Mouse (Mus musculus) intestine, postnatal 0 days (tissue): ENCODE measurements at regions not wholly inside any gene's neighbourhood (a gene's known extent, or its start where the extent isn't known, plus 50 kb on each side); places are given as distances from the start of the nearest gene placed in this dataset.

Experiments
- ATAC-seq: fragments of 200-750 bp; cut with Nextera tagmentation; 2 replicates; pipeline ENCODE4 v1.8.0; 2017; ENCODE audit warnings: mild to moderate bottlenecking, moderate TSS enrichment, moderate library complexity
- H3K27ac ChIP-seq: fragments of 300-500 bp; sonication (generic); 2 replicates; pipeline ENCODE4 v1.5.1; 2014; ENCODE audit warnings: mild to moderate bottlenecking, low read depth, low read length, moderate library complexity
- H3K27me3 ChIP-seq: fragments of 300-500 bp; sonication (generic); replicated peaks from 2 replicates; pipeline ENCODE4 v1.6.1; 2014; ENCODE audit warnings: low read length, mixed read lengths; ENCODE audit not compliant: control insufficient read depth, insufficient read depth
- H3K36me3 ChIP-seq: fragments of 300-500 bp; sonication (generic); 2 replicates; pipeline ENCODE4 v1.6.1; 2014; ENCODE audit warnings: mild to moderate bottlenecking, moderate library complexity; ENCODE audit not compliant: control insufficient read depth, insufficient read depth
- H3K4me1 ChIP-seq: fragments of 300-500 bp; sonication (generic); replicated peaks from 2 replicates; pipeline ENCODE4 v1.6.1; 2014; ENCODE audit warnings: antibody characterized with exemption, low read length, mixed read lengths; ENCODE audit not compliant: control insufficient read depth, insufficient read depth
- H3K4me2 ChIP-seq: fragments of 300-500 bp; sonication (generic); replicated peaks from 2 replicates; pipeline ENCODE4 v1.6.1; 2014; ENCODE audit warnings: low read depth, mild to moderate bottlenecking, moderate library complexity
- H3K4me3 ChIP-seq: fragments of 300-500 bp; sonication (generic); 2 replicates; pipeline ENCODE4 v1.5.1; 2014; ENCODE audit warnings: low read depth, low read length
- H3K9ac ChIP-seq: fragments of 300-500 bp; sonication (generic); 2 replicates; pipeline ENCODE4 v1.6.1; 2014; ENCODE audit warnings: mild to moderate bottlenecking, low read depth, low read length
- H3K9me3 ChIP-seq: fragments of 300-500 bp; sonication (generic); 2 replicates; pipeline ENCODE4 v1.6.1; 2016; ENCODE audit warnings: mixed run types; ENCODE audit not compliant: control insufficient read depth
- CTCF ChIP-seq: sonication (generic); IDR thresholded peaks from 2 replicates; pipeline ENCODE4 v1.5.1; 2016; ENCODE audit warnings: low read depth, mild to moderate bottlenecking, control low read depth, antibody characterized with exemption, moderate library complexity
- WGBS: fragments of 180-500 bp; shearing (Covaris S2); extraction: QIAGEN DNeasy Blood & Tissue Kit; methylation state at CpG from one replicate; pipeline ENCODE4 v1.1.7; 2014; 5-methylcytosine and 5-hydroxymethylcytosine counted together

- no peaks in the 10 kb centered on the region for H3K4me1 ChIP-seq
- no peak overlapping the region for H3K4me3 ChIP-seq
- WGBS: 91% methylated on average over 6 of the region's 6 CpGs
- no peak overlapping the region for H3K27ac ChIP-seq
- no peak overlapping the region for H3K4me2 ChIP-seq
- H3K27me3 ChIP-seq: no peaks in the 10 kb centered on the region
- TF ChIP-seq CTCF: no peak
- H3K36me3 ChIP-seq: no peaks in the 10 kb centered on the region
- ATAC-seq: no peak
- no peak overlapping the region for H3K9ac ChIP-seq
- no peaks in the 10 kb centered on the region for H3K9me3 ChIP-seq
Measured at GRCm38 (mm10) chr4:9002380-9002779, 763.5 kb upstream of the Car8 start.

GRCm38 (mm10) chr4:8998606-8999005, 759.8 kb upstream of the Car8 start:
- Histone ChIP-seq H3K9ac (no peak overlapping the region), H3K4me2 (no peak overlapping the region), H3K27me3 (no peaks in the 10 kb centered on the region), H3K9me3 (no peaks in the 10 kb centered on the region), H3K4me1 (no peaks in the 10 kb centered on the region), H3K36me3 (no peaks in the 10 kb centered on the region), H3K27ac (no peak overlapping the region), H3K4me3 (no peak overlapping the region)
- no peak for TF ChIP-seq CTCF
- 81% methylated on average over 4 of the region's 4 CpGs for WGBS
- ATAC-seq: no peak

- Histone ChIP-seq H3K36me3 (no peaks in the 10 kb centered on the region), H3K9ac (no peak overlapping the region), H3K9me3 (no peaks in the 10 kb centered on the region), H3K4me3 (no peak overlapping the region), H3K4me1 (no peaks in the 10 kb centered on the region), H3K4me2 (no peak overlapping the region), H3K27me3 (no peaks in the 10 kb centered on the region), H3K27ac (no peak overlapping the region)
- no peak for TF ChIP-seq CTCF
- 87% methylated on average over 1 of the region's 1 CpGs for WGBS
- ATAC-seq: no peak
Measured at GRCm38 (mm10) chr4:8992171-8992570, 753.3 kb upstream of the Car8 start.

GRCm38 (mm10) chr4:8990551-8990950, 751.7 kb upstream of the Car8 start:
- Histone ChIP-seq H3K27me3 (no peaks in the 10 kb centered on the region), H3K36me3 (no peaks in the 10 kb centered on the region), H3K27ac (no peak overlapping the region), H3K4me3 (no peak overlapping the region), H3K9me3 (no peaks in the 10 kb centered on the region), H3K9ac (no peak overlapping the region), H3K4me2 (no peak overlapping the region), H3K4me1 (no peaks in the 10 kb centered on the region)
- 86% methylated on average over 5 of the region's 5 CpGs for WGBS
- ATAC-seq: no peak
- TF ChIP-seq CTCF: no peak

- no peaks in the 10 kb centered on the region for H3K4me1 ChIP-seq
- TF ChIP-seq CTCF: no peak
- no peak overlapping the region for H3K4me3 ChIP-seq
- no peaks in the 10 kb centered on the region for H3K36me3 ChIP-seq
- no peak overlapping the region for H3K9ac ChIP-seq
- no peak overlapping the region for H3K27ac ChIP-seq
- no peak overlapping the region for H3K4me2 ChIP-seq
- H3K9me3 ChIP-seq: no peaks in the 10 kb centered on the region
- no peak for ATAC-seq
- no peaks in the 10 kb centered on the region for H3K27me3 ChIP-seq
- WGBS: 93% methylated on average over 6 of the region's 6 CpGs
Measured at GRCm38 (mm10) chr4:8989614-8990013, 750.8 kb upstream of the Car8 start.

GRCm38 (mm10) chr4:8989110-8989509, 750.3 kb upstream of the Car8 start:
- H3K9me3 ChIP-seq: no peaks in the 10 kb centered on the region
- no peak overlapping the region for H3K27ac ChIP-seq
- H3K9ac ChIP-seq: no peak overlapping the region
- no peak for ATAC-seq
- no peak for TF ChIP-seq CTCF
- no peaks in the 10 kb centered on the region for H3K27me3 ChIP-seq
- no peak overlapping the region for H3K4me2 ChIP-seq
- no peaks in the 10 kb centered on the region for H3K36me3 ChIP-seq
- H3K4me1 ChIP-seq: no peaks in the 10 kb centered on the region
- 92% methylated on average over 4 of the region's 4 CpGs for WGBS
- H3K4me3 ChIP-seq: no peak overlapping the region

- Histone ChIP-seq H3K27me3 (no peaks in the 10 kb centered on the region), H3K4me3 (no peak overlapping the region), H3K27ac (no peak overlapping the region), H3K4me2 (no peak overlapping the region), H3K9ac (no peak overlapping the region), H3K9me3 (no peaks in the 10 kb centered on the region), H3K36me3 (no peaks in the 10 kb centered on the region), H3K4me1 (no peaks in the 10 kb centered on the region)
- ATAC-seq: no peak
- 52% methylated on average over 8 of the region's 8 CpGs for WGBS
- no peak for TF ChIP-seq CTCF
Measured at GRCm38 (mm10) chr4:8988345-8988733, 749.5 kb upstream of the Car8 start.
